ENCODE assay signal across 20 mouse cellular contexts in the genomic region with DNA sequence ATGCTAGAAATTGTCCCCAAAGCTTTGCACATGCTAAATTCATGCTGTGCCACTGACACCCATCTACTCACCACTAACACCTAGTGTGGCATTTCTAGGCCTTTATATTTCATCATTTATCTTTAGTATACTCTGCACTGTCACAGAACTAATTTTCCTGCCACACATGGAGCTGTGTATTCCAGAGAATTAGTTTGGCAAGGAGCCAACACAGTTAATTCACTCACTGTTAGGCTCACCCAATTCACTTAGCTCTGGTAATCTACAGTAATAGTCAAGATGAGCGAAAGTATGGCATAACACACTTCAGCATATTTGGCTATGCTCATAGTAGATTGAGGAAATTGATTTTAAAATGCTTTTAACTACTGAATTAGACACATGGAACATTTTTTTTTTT.
A peak's percentile ranks its signal among the peaks of the same experiment; 100 is the strongest.
DNase-seq lines count a peak whose midpoint lies in the region; ATAC-seq and TF ChIP-seq lines count a peak whose summit lies in the region.
"Had no signal": no experiment of that assay in that cellular context is flagged by ENCODE, and none has a peak within 500 bp of the region (broad histone marks: within the 10 kb centered on the region; RNA-seq: fewer than 3 reads in every experiment).

No protein-coding gene starts in this region.

- no peak for TF ChIP-seq CTCF in stomach, postnatal 0 days (IDR thresholded peaks at IDR 0.05; ENCODE audit: low read depth)

- TF ChIP-seq EP300 in stomach, postnatal 0 days (optimal IDR thresholded peaks at IDR 0.05): no peak

- no peaks in the 10 kb centered on the region for H3K9me3 ChIP-seq in forebrain, embryonic 13.5 days (replicated peaks)
- H3K9me3 ChIP-seq in forebrain, embryonic 15.5 days: no peaks in the 10 kb centered on the region
- no peaks in the 10 kb centered on the region for H3K9me3 ChIP-seq in intestine, embryonic 14.5 days (ENCODE audit: control insufficient read depth, low read length)
- no peaks in the 10 kb centered on the region for H3K9me3 ChIP-seq in intestine, embryonic 16.5 days (ENCODE audit: control insufficient read depth, low read length)
- no peaks in the 10 kb centered on the region for H3K9me3 ChIP-seq in stomach, embryonic 14.5 days (ENCODE audit: control insufficient read depth, low read depth, low read length)
- H3K9me3 ChIP-seq in stomach, postnatal 0 days (ENCODE audit: control insufficient read depth, low read length): no peaks in the 10 kb centered on the region
- H3K9me3 ChIP-seq: heart, embryonic 13.5 days had no signal

- H3K9ac ChIP-seq in forebrain, embryonic 13.5 days: no peak overlapping the region
- no peak overlapping the region for H3K9ac ChIP-seq in forebrain, embryonic 15.5 days (replicated peaks)
- no peak overlapping the region for H3K9ac ChIP-seq in intestine, embryonic 14.5 days (ENCODE audit: low read length)
- no peak overlapping the region for H3K9ac ChIP-seq in intestine, embryonic 16.5 days (ENCODE audit: low read depth, low read length)
- no peak overlapping the region for H3K9ac ChIP-seq in stomach, embryonic 14.5 days (replicated peaks; ENCODE audit: low read depth, low read length)
- no peak overlapping the region for H3K9ac ChIP-seq in stomach, postnatal 0 days (ENCODE audit: low read length)
- H3K9ac ChIP-seq: heart, embryonic 13.5 days had no signal

- H3K36me3 ChIP-seq in forebrain, embryonic 13.5 days (ENCODE audit: poor library complexity, severe bottlenecking): no peaks in the 10 kb centered on the region
- H3K36me3 ChIP-seq in forebrain, embryonic 15.5 days: no peaks in the 10 kb centered on the region
- H3K36me3 ChIP-seq in intestine, embryonic 14.5 days (ENCODE audit: control insufficient read depth, insufficient read depth, low read length): no peaks in the 10 kb centered on the region
- no peaks in the 10 kb centered on the region for H3K36me3 ChIP-seq in intestine, embryonic 16.5 days (ENCODE audit: control insufficient read depth, insufficient read depth, low read length)
- no peaks in the 10 kb centered on the region for H3K36me3 ChIP-seq in stomach, embryonic 14.5 days (ENCODE audit: control insufficient read depth, insufficient read depth, low read length)
- no peaks in the 10 kb centered on the region for H3K36me3 ChIP-seq in stomach, postnatal 0 days (ENCODE audit: control insufficient read depth, insufficient read depth, low read length)
- H3K36me3 ChIP-seq: heart, embryonic 13.5 days had no signal

- 67% methylated on average over 1 of the region's 1 CpGs for WGBS in forebrain, embryonic 13.5 days
- WGBS in forebrain, embryonic 15.5 days: 51% methylated on average over 1 of the region's 1 CpGs
- WGBS in intestine, embryonic 14.5 days: 85% methylated on average over 1 of the region's 1 CpGs
- WGBS in intestine, embryonic 16.5 days: 79% methylated on average over 1 of the region's 1 CpGs
- 65% methylated on average over 1 of the region's 1 CpGs for WGBS in stomach, embryonic 14.5 days
- 75% methylated on average over 1 of the region's 1 CpGs for WGBS in stomach, postnatal 0 days

- DNase-seq in intestine, embryonic 14.5 days (ENCODE audit: low spot score): no peak
- DNase-seq in stomach, postnatal 0 days (ENCODE audit: low spot score): no peak
- DNase-seq in adrenal gland, postnatal 14 days: no peak
- DNase-seq: adrenal gland, postnatal 36 days; cerebellum, adult 8-10 months; gastrocnemius, postnatal 14 days; heart, adult 18-20 months; heart, postnatal 36 days; kidney, adult 11 months; lung, adult 2 months; lung, postnatal 36 days; thymus, postnatal 25 days had no signal

- H3K4me2 ChIP-seq in forebrain, embryonic 13.5 days: no peak overlapping the region
- H3K4me2 ChIP-seq in forebrain, embryonic 15.5 days (replicated peaks): no peak overlapping the region
- H3K4me2 ChIP-seq in intestine, embryonic 14.5 days (ENCODE audit: low read length): no peak overlapping the region
- H3K4me2 ChIP-seq in intestine, embryonic 16.5 days (ENCODE audit: low read depth, low read length): no peak overlapping the region
- H3K4me2 ChIP-seq in stomach, embryonic 14.5 days (replicated peaks; ENCODE audit: low read depth, low read length): no peak overlapping the region
- no peak overlapping the region for H3K4me2 ChIP-seq in stomach, postnatal 0 days (replicated peaks; ENCODE audit: low read depth)
- H3K4me2 ChIP-seq: heart, embryonic 13.5 days; liver, embryonic 11.5 days had no signal

- H3K4me3 ChIP-seq in forebrain, embryonic 13.5 days: no peak overlapping the region
- no peak overlapping the region for H3K4me3 ChIP-seq in forebrain, embryonic 15.5 days
- no peak overlapping the region for H3K4me3 ChIP-seq in intestine, embryonic 14.5 days (ENCODE audit: low read depth, low read length)
- no peak overlapping the region for H3K4me3 ChIP-seq in intestine, embryonic 16.5 days (ENCODE audit: low read length)
- H3K4me3 ChIP-seq in stomach, embryonic 14.5 days (ENCODE audit: low read depth, low read length): no peak overlapping the region
- no peak overlapping the region for H3K4me3 ChIP-seq in stomach, postnatal 0 days (ENCODE audit: low read depth, low read length)
- H3K4me3 ChIP-seq: erythroblast, embryonic 14.5 days; heart, embryonic 13.5 days had no signal

- no peaks in the 10 kb centered on the region for H3K27me3 ChIP-seq in forebrain, embryonic 13.5 days
- no peaks in the 10 kb centered on the region for H3K27me3 ChIP-seq in forebrain, embryonic 15.5 days
- no peaks in the 10 kb centered on the region for H3K27me3 ChIP-seq in intestine, embryonic 14.5 days (replicated peaks; ENCODE audit: control insufficient read depth, insufficient read depth, low read length)
- H3K27me3 ChIP-seq in intestine, embryonic 16.5 days (replicated peaks; ENCODE audit: control insufficient read depth, insufficient read depth, low read length): no peaks in the 10 kb centered on the region
- H3K27me3 ChIP-seq in stomach, embryonic 14.5 days (ENCODE audit: control insufficient read depth, insufficient read depth, low read length): no peaks in the 10 kb centered on the region
- no peaks in the 10 kb centered on the region for H3K27me3 ChIP-seq in stomach, postnatal 0 days (ENCODE audit: control insufficient read depth, insufficient read depth, low read length)
- H3K27me3 ChIP-seq: CH12.LX; heart, embryonic 13.5 days had no signal

- ATAC-seq in forebrain, embryonic 13.5 days: peak; percentile 71
- ATAC-seq in forebrain, embryonic 15.5 days (replicated peaks): no peak
- ATAC-seq in intestine, embryonic 14.5 days (replicated peaks; ENCODE audit: low FRiP score, low TSS enrichment, low read depth): 0 out of 2 replicates have a peak, but pooled peaks have one; percentile 40
- ATAC-seq in intestine, embryonic 16.5 days: no peak
- 0 out of 2 replicates have a peak, but pooled peaks have one; percentile 6 for ATAC-seq in stomach, embryonic 14.5 days (ENCODE audit: insufficient number of reproducible peaks, insufficient read depth, low FRiP score, low read depth)
- no peak for ATAC-seq in stomach, postnatal 0 days (ENCODE audit: low FRiP score, low TSS enrichment)

- H3K4me1 ChIP-seq in forebrain, embryonic 13.5 days: peaks cover 10% of the 10 kb centered on the region
- peaks cover 6% of the 10 kb centered on the region; the same call in 1 of the 2 replicates for H3K4me1 ChIP-seq in forebrain, embryonic 15.5 days
- no peaks in the 10 kb centered on the region; the same call in none of the 2 replicates for H3K4me1 ChIP-seq in intestine, embryonic 14.5 days (replicated peaks; ENCODE audit: control insufficient read depth, insufficient read depth, low read length)
- no peaks in the 10 kb centered on the region for H3K4me1 ChIP-seq in intestine, embryonic 16.5 days (ENCODE audit: control insufficient read depth, insufficient read depth, low read length)
- H3K4me1 ChIP-seq in stomach, embryonic 14.5 days (ENCODE audit: control insufficient read depth, insufficient read depth, low read length): no peaks in the 10 kb centered on the region; the same call in none of the 2 replicates
- no peaks in the 10 kb centered on the region for H3K4me1 ChIP-seq in stomach, postnatal 0 days (replicated peaks; ENCODE audit: control insufficient read depth, insufficient read depth)

- H3K27ac ChIP-seq in forebrain, embryonic 13.5 days: no peak overlapping the region
- H3K27ac ChIP-seq in forebrain, embryonic 15.5 days (replicated peaks): no peak overlapping the region
- no peak overlapping the region for H3K27ac ChIP-seq in intestine, embryonic 14.5 days (ENCODE audit: low read depth)
- H3K27ac ChIP-seq in intestine, embryonic 16.5 days (ENCODE audit: low read length): no peak overlapping the region
- no peak overlapping the region for H3K27ac ChIP-seq in stomach, embryonic 14.5 days (ENCODE audit: low read length)
- H3K27ac ChIP-seq in stomach, postnatal 0 days (replicated peaks): no peak overlapping the region
- H3K27ac ChIP-seq: heart, embryonic 13.5 days had no signal

Comparison
In these comparisons a context has a peak if more than half of its experiments do, and no peak if none do; other contexts are left out.
1. ATAC-seq: peak in forebrain, embryonic 13.5 days (single experiment), intestine, embryonic 14.5 days (single experiment) and stomach, embryonic 14.5 days (single experiment); none in forebrain, embryonic 15.5 days (single experiment), intestine, embryonic 16.5 days (single experiment) and stomach, postnatal 0 days (single experiment).